Mouse (Mus musculus) G1E-ER4 (cell line): Measurements from ENCODE around the gene Cfap100. TPM values are rescaled to one million over a fixed set of nuclear protein-coding genes. Genes with fewer than 3 reads are reported as not detected.

Experiments used
- GATA1 ChIP-seq: IDR thresholded peaks from one replicate; pipeline ENCODE4 v1.8.0; 2012; ENCODE audit warnings: low read length, inconsistent platforms
- polyA plus RNA-seq: library from polyadenylated mRNA; stranded (reverse); fragments of >175 nt; gene quantifications from 2 replicates; pipeline ENCODE4 v1.2.3, GENCODE M21; 2012

The Cfap100 gene
- polyA plus RNA-seq, 1 experiment, result not detected

DNA sequence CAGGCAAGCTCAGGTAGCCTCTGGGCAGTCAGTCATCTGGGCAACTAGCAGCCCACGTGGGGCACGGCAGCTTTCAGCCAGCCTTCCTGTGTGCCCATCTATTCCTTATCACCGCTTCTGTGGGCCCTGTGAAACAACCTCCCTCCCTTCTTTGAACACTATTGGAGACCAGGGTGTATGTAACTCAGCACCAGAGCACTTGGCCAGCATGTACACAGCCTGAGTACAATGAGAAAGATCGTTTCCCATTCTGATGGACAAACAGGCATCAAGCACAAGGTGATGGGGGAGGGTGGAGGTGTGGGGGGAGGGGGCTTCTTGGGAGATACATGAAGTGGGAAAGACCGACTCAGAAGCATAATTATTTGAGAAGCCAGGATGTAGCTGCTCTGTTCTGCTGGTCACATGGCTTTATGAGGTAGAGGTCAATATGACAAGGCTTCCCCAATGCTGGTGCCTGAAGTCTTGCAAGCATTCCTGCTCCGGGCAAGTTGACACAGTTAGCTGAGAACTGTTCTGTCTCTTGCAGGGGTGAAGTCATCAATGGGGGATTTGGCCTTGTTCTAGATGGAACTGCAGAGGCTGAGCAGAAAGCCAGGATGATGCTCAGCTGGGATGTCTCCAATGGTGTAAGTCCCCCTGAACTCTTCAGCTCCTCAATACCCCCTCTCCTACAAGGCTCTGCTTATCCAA, 67.5 kb downstream of the Cfap100 start:
- TF ChIP-seq GATA1, result no peak

DNA sequence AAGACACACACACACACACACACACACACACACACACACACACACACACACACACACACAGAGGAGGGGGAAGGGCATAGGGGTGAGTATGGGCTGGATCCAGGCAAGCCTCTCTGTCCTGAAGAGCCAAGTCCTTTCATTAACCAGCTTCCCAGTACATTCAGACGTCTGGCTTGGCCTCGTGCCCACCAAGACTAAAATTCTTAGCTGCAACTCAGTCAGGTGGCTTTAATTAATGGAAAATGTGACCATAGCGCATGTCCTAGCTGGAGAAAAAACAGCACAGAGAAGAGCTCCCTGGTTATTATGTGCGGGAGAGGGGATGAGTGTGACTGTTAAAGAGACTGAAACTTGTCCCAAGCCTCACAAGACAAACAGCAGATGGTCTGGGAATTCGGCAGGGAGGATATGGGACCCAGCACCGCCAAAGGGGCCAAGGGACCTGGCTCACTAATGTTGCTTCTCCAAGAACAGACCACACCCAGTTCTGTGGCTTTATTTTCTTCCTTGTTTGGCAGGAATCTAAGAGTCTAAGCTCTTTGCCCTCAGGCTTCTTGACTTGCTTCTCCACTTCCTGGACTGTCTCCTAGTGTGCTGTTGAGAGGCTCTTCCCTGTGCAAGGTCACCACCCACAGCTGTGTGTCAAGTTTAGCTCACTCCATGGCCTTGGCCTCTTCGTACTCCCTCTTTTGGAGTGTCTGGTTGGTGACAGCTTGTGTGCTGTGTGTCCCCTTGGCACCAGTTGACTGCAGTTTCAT, 68.4 kb downstream of the Cfap100 start:
- TF ChIP-seq GATA1, result no peak

DNA sequence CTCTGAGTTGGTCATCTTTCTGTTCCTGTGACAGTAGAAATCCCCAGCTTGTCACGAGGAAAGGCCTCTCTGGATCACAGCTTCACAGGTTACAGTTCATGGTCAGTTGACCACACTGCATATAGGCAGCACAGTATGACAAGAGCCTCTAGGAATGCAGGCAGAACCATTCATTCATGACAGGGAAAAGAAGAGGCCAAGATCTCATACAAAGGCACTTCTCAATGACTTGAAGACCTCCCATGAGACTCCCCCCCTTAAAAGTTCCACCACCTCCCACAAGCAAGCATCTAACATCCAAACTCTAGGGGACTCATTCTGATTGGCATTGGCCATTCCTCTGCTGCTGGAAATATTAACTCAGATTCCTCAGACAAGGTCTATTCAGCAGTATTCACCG, 69.2 kb downstream of the Cfap100 start:
- TF ChIP-seq GATA1, result no peak

- TF ChIP-seq GATA1, result no peak
Observed at GRCm38 (mm10) chr6:90358142-90358541, 70.5 kb downstream of the Cfap100 start.

Other genes with a start within 250 kb of the Cfap100 start
- gene V1ra8, start 226.0 kb downstream of the Cfap100 start, polyA plus RNA-seq, result not detected in 2 replicates
- not detected in 2 replicates for gene Vmn1r53, start 204.4 kb downstream of the Cfap100 start, polyA plus RNA-seq
- gene Vmn1r54, start 182.5 kb downstream of the Cfap100 start, polyA plus RNA-seq, result not detected in 2 replicates
- gene BC048671, start 127.6 kb downstream of the Cfap100 start, polyA plus RNA-seq, result not detected in 2 replicates
- gene Chst13, start 103.6 kb downstream of the Cfap100 start, polyA plus RNA-seq, result not detected in 2 replicates
- not detected in 2 replicates for gene Uroc1, start 95.5 kb downstream of the Cfap100 start, polyA plus RNA-seq
- gene Zxdc, start 59.3 kb downstream of the Cfap100 start, polyA plus RNA-seq, result 32.7 and 32.8 TPM in 2 replicates
- 0.03 TPM in 1 of 2 replicates, not detected in the other for gene Klf15, start 33.8 kb upstream of the Cfap100 start, polyA plus RNA-seq
- gene Aldh1l1, start 57.6 kb upstream of the Cfap100 start, polyA plus RNA-seq, result not detected in 2 replicates
- 55.8 and 76.1 TPM in 2 replicates for gene Slc41a3, start 175.9 kb upstream of the Cfap100 start, polyA plus RNA-seq